Mouse (Mus musculus) limb, embryonic 13.5 days (tissue): ENCODE measurements around the gene Cul5. TPM values are rescaled to one million over a fixed set of nuclear protein-coding genes. Genes with fewer than 3 reads are reported as not detected.

Source experiments
- ATAC-seq: fragments of 200-750 bp; cut with Nextera tagmentation; 2 replicates; pipeline ENCODE4 v1.8.0; 2017; ENCODE audit warnings: low read depth, moderate number of reproducible peaks, moderate TSS enrichment; ENCODE audit not compliant: low FRiP score
- H3K27ac ChIP-seq: fragments of 300-500 bp; sonication (generic); 2 replicates; pipeline ENCODE4 v1.5.1; 2015; ENCODE audit warnings: inconsistent platforms, mild to moderate bottlenecking, moderate library complexity
- H3K27me3 ChIP-seq: fragments of 300-500 bp; sonication (generic); 2 replicates; pipeline ENCODE4 v1.6.1; 2015; ENCODE audit warnings: mild to moderate bottlenecking, inconsistent platforms
- H3K36me3 ChIP-seq: fragments of 300-500 bp; sonication (generic); 2 replicates; pipeline ENCODE4 v1.6.1; 2015; ENCODE audit warnings: inconsistent platforms, mild to moderate bottlenecking, moderate library complexity
- H3K4me1 ChIP-seq: fragments of 300-500 bp; sonication (generic); 2 replicates; pipeline ENCODE4 v1.6.1; 2015; ENCODE audit warnings: inconsistent platforms
- H3K4me2 ChIP-seq: fragments of 300-500 bp; sonication (generic); replicated peaks from 2 replicates; pipeline ENCODE4 v1.6.1; 2015; ENCODE audit warnings: inconsistent platforms, mild to moderate bottlenecking, moderate library complexity
- H3K4me3 ChIP-seq: fragments of 300-500 bp; sonication (generic); 2 replicates; pipeline ENCODE4 v1.5.1; 2015; ENCODE audit warnings: moderate library complexity, mild to moderate bottlenecking, inconsistent platforms
- H3K9ac ChIP-seq: fragments of 300-500 bp; sonication (generic); 2 replicates; pipeline ENCODE4 v1.6.1; 2015; ENCODE audit warnings: mild to moderate bottlenecking, inconsistent platforms
- H3K9me3 ChIP-seq: fragments of 300-500 bp; sonication (generic); 2 replicates; pipeline ENCODE4 v1.6.1; 2016; ENCODE audit warnings: inconsistent platforms
- WGBS: fragments of 180-500 bp; shearing (Covaris S2); methylation state at CpG from one replicate; pipeline ENCODE4 v1.1.7; 2015; 5-methylcytosine and 5-hydroxymethylcytosine counted together
- polyA plus RNA-seq: library from polyadenylated mRNA; unstranded; fragments of >200 nt; fragmentation: Nextera tagmentation; extraction: Ambion mirVana; gene quantifications from 2 replicates; pipeline ENCODE4 v1.2.1, GENCODE M21; 2015

Cul5 gene
- polyA plus RNA-seq, 1 experiment from 2014 or later = 35.6 TPM

DNA sequence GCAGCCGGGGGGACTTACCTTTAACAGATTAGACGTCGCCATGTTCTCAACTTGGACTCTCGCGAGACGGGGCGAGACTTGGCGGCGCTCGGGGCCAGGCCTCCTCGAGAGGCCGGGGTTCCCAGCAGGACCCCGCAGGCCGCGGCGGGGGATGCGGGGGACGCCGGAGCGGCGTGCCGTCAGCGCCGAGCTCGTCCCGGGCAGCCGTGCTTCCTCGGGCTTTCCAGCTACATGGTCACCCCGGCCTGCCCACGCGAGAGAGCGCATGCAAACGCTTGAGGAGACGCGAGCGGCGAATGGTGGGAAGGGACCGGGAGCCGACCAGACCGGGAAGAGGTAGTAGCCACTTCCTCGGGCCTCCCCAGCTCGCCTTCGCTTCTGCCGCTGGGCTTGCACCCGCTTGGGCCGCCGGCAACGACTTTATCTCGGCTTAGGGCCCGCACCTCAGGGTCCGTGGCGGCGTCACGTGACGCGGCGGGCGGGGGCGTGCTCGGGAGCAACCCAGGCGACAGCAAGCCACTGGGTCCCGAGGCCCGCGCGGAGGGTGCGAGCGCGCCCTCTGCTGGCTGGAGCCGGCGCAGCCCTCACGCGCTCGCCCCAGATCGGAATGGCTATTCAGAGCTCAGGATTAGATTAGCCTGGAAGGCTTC, 2.7 kb downstream of the Cul5 start:
- no peaks in the 10 kb centered on the region for H3K9me3 ChIP-seq
- H3K27me3 ChIP-seq = no peaks in the 10 kb centered on the region
- peak overlapping the region; percentile 98 for H3K9ac ChIP-seq
- H3K4me2 ChIP-seq = peak overlapping the region; percentile 92
- H3K4me1 ChIP-seq = peaks cover 20% of the 10 kb centered on the region
- under 1% methylated on average over 73 of the region's 74 CpGs for WGBS
- H3K4me3 ChIP-seq = peak overlapping the region; percentile 92
- ATAC-seq = peak; percentile 98
- H3K27ac ChIP-seq = peak overlapping the region; percentile 96
- peaks cover 4% of the 10 kb centered on the region; the same call in 1 of the 2 replicates for H3K36me3 ChIP-seq

DNA sequence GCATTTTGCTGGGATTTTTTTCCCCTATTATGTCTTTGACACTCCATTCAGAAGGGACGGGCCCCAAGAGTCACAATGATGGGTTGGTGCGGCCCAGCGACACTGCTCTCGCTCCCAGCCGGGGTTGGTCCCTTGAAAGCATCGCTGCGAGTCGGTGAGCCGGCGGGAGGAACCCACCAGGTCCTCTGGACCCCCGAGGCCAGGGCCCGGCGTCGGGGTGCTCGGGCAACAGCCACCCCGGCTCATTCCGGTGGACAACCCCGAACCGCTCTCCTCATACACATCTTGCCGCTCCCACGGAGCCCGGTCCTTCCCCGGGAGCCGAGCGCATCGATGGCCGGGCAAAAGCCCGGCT, 3.2 kb downstream of the Cul5 start:
- Histone ChIP-seq H3K27me3 (no peaks in the 10 kb centered on the region), H3K4me2 (peak overlapping the region; percentile 92), H3K4me1 (peaks cover 20% of the 10 kb centered on the region), H3K36me3 (peaks cover 6% of the 10 kb centered on the region), H3K9ac (peak overlapping the region; percentile 98), H3K9me3 (no peaks in the 10 kb centered on the region), H3K4me3 (peak overlapping the region; percentile 92), H3K27ac (peak overlapping the region; percentile 96)
- no peak; the same call in 1 of the 2 replicates for ATAC-seq
- under 1% methylated on average over 28 of the region's 28 CpGs for WGBS

DNA sequence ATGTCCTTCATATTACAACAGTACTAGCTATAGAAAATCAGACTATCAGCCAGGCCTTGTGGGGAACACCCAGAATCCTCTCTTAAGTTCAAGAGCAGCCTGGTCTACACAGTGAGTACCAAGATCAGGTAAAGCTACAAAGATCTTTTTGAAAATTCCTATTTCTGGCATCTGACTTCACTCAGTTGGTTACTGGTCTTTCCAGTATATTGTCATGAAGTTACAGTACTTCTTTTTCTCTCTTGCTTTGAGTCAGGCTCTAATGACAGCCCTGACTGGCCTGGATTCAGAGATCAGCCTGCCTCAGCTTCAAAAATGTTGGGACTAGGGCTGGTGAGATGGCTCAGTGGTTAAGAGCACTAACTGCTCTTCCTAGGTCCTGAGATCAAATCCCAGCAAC, 4.4 kb downstream of the Cul5 start:
- no peak overlapping the region for H3K27ac ChIP-seq
- no peak overlapping the region for H3K9ac ChIP-seq
- H3K9me3 ChIP-seq = no peaks in the 10 kb centered on the region
- H3K27me3 ChIP-seq = no peaks in the 10 kb centered on the region
- peak overlapping the region; percentile 92 for H3K4me2 ChIP-seq
- peaks cover 9% of the 10 kb centered on the region for H3K36me3 ChIP-seq
- H3K4me3 ChIP-seq = peak overlapping the region; percentile 92
- H3K4me1 ChIP-seq = peaks cover 20% of the 10 kb centered on the region
- no peak for ATAC-seq

DNA sequence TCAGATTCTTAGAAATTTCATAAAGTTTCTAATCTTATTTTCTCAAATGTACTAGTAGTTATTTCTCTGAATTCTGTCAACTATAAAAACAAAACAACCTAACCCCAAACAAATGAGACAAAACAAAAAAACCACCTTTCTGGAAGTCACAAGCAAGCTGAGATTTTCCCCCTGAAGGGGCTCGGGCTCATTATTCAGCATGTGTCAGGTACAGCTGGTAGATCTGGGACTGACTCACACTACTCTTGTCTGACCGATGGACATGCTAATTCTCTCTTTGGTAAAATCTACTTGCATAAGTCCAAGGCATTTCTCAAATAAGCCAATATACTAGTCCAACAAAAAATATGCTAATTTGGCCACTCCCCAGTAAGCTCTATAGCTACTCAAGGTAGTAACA, 5.0 kb downstream of the Cul5 start:
- no peak for ATAC-seq
- H3K9me3 ChIP-seq = no peaks in the 10 kb centered on the region
- no peak overlapping the region for H3K27ac ChIP-seq
- peaks cover 9% of the 10 kb centered on the region for H3K36me3 ChIP-seq
- 88% methylated on average over 2 of the region's 2 CpGs for WGBS
- H3K4me3 ChIP-seq = no peak overlapping the region
- peaks cover 20% of the 10 kb centered on the region for H3K4me1 ChIP-seq
- H3K27me3 ChIP-seq = no peaks in the 10 kb centered on the region
- H3K9ac ChIP-seq = no peak overlapping the region
- peak overlapping the region; percentile 19; the same call in 1 of the 2 replicates for H3K4me2 ChIP-seq

- Histone ChIP-seq H3K27me3 (no peaks in the 10 kb centered on the region), H3K27ac (no peak overlapping the region), H3K4me1 (no peaks in the 10 kb centered on the region), H3K4me2 (no peak overlapping the region), H3K9ac (no peak overlapping the region), H3K4me3 (no peak overlapping the region), H3K9me3 (no peaks in the 10 kb centered on the region), H3K36me3 (peaks cover 68% of the 10 kb centered on the region)
- ATAC-seq = no peak
- 92% methylated on average over 6 of the region's 6 CpGs for WGBS
Measured at GRCm38 (mm10) chr9:53634796-53635195, 35.0 kb downstream of the Cul5 start.

- Histone ChIP-seq H3K9me3 (no peaks in the 10 kb centered on the region), H3K4me3 (no peak overlapping the region)
- WGBS = 79% methylated on average over 8 of the region's 8 CpGs
Measured at GRCm38 (mm10) chr9:53615246-53615645, 54.6 kb downstream of the Cul5 start.

DNA sequence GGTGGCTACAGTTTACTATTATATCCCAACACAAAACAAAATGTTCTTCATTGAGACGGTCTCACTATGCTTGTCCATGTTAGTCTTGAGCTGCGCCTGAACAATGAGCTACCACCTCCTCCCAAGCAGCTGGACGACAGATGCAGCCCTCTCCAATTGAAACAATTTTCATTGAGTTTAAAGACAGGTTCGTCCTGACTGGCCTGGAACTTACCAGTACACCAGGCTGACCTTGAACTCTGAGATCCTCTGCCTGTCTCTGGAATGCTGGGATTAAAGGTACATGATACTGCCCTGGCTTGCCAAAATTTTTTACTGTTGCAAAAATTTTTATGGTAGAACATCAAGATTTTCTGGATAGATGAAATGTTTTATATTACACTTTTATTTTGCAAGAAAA, 55.5 kb downstream of the Cul5 start:
- no peak overlapping the region for H3K4me2 ChIP-seq
- WGBS = 82% methylated on average over 4 of the region's 4 CpGs
- no peak overlapping the region for H3K4me3 ChIP-seq
- no peak overlapping the region for H3K9ac ChIP-seq
- H3K27me3 ChIP-seq = no peaks in the 10 kb centered on the region
- no peak for ATAC-seq
- no peaks in the 10 kb centered on the region for H3K9me3 ChIP-seq
- H3K36me3 ChIP-seq = peaks cover 44% of the 10 kb centered on the region
- no peak overlapping the region for H3K27ac ChIP-seq
- H3K4me1 ChIP-seq = peaks cover 2% of the 10 kb centered on the region

More at GRCm38 (mm10) chr9:53615246-53615645, 54.6 kb downstream of the Cul5 start:
- Histone ChIP-seq H3K36me3 (peaks cover 52% of the 10 kb centered on the region), H3K4me1 (no peaks in the 10 kb centered on the region), H3K27ac (no peak overlapping the region), H3K4me2 (no peak overlapping the region), H3K27me3 (no peaks in the 10 kb centered on the region), H3K9ac (no peak overlapping the region)
- ATAC-seq = no peak

- Histone ChIP-seq H3K36me3 (peaks cover 17% of the 10 kb centered on the region), H3K27ac (no peak within 1 kb of the TSS), H3K4me2 (peak within 1 kb of the TSS; percentile 81), H3K4me3 (peak within 1 kb of the TSS; percentile 74), H3K27me3 (no peaks in the 10 kb centered on the region), H3K4me1 (peaks cover 10% of the 10 kb centered on the region), H3K9me3 (no peaks in the 10 kb centered on the region), H3K9ac (peak within 1 kb of the TSS; percentile 92)
- peak; percentile 98 for ATAC-seq
- WGBS = 4% methylated on average over 52 of the region's 52 CpGs
Measured at GRCm38 (mm10) chr9:53609968-53610781, 59.6 kb downstream of the Cul5 start, which contains the start of gene Acat1. Gene Acat1, minus strand, starts transcription at chr9:53610382.

- H3K4me1 ChIP-seq = peaks cover 10% of the 10 kb centered on the region
- H3K9ac ChIP-seq = peak overlapping the region; percentile 92
- ATAC-seq = no peak
- peak overlapping the region; percentile 74 for H3K4me3 ChIP-seq
- no peaks in the 10 kb centered on the region for H3K27me3 ChIP-seq
- H3K4me2 ChIP-seq = peak overlapping the region; percentile 81
- H3K27ac ChIP-seq = no peak overlapping the region
- no peaks in the 10 kb centered on the region for H3K9me3 ChIP-seq
- WGBS = 74% methylated on average over 12 of the region's 12 CpGs
- peaks cover 15% of the 10 kb centered on the region for H3K36me3 ChIP-seq
Measured at GRCm38 (mm10) chr9:53609306-53609967, 60.4 kb downstream of the Cul5 start.

DNA sequence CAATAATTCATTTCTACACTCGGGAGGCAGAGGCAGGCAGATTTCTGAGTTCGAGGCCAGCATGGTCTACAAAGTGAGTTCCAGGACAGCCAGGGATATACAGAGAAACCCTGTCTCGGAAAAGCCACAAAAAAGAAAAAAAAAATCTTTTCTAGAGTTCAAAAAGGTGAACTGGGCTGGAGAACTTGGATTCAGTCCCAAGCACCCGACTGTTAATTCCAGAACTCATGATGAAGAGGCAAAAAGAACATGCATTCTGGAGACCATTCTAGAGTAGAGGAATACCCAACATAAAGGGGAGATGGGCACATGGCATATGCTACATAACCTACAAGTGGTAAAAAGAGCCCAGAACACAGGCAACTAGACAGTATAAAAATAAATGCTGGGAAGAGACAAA, 62.0 kb downstream of the Cul5 start:
- H3K27me3 ChIP-seq = no peaks in the 10 kb centered on the region
- no peaks in the 10 kb centered on the region for H3K9me3 ChIP-seq
- H3K27ac ChIP-seq = no peak overlapping the region
- H3K4me1 ChIP-seq = peaks cover 10% of the 10 kb centered on the region
- 0 out of 2 replicates have a peak, but pooled peaks cover 2% of the 10 kb centered on the region for H3K36me3 ChIP-seq
- no peak overlapping the region for H3K9ac ChIP-seq
- WGBS = 93% methylated on average over 4 of the region's 4 CpGs
- H3K4me3 ChIP-seq = no peak overlapping the region
- no peak for ATAC-seq
- no peak overlapping the region for H3K4me2 ChIP-seq

- Histone ChIP-seq H3K9ac (no peak overlapping the region), H3K9me3 (no peaks in the 10 kb centered on the region), H3K27me3 (no peaks in the 10 kb centered on the region), H3K4me1 (peaks cover 10% of the 10 kb centered on the region), H3K4me2 (no peak overlapping the region), H3K27ac (no peak overlapping the region), H3K36me3 (0 out of 2 replicates have a peak, but pooled peaks cover 2% of the 10 kb centered on the region), H3K4me3 (no peak overlapping the region)
- 92% methylated on average over 3 of the region's 3 CpGs for WGBS
- ATAC-seq = no peak
Measured at GRCm38 (mm10) chr9:53607192-53607591, 62.6 kb downstream of the Cul5 start.

- Histone ChIP-seq H3K4me1 (peaks cover 10% of the 10 kb centered on the region), H3K4me3 (no peak overlapping the region), H3K9me3 (no peaks in the 10 kb centered on the region), H3K4me2 (no peak overlapping the region), H3K27ac (no peak overlapping the region), H3K9ac (no peak overlapping the region), H3K36me3 (0 out of 2 replicates have a peak, but pooled peaks cover 2% of the 10 kb centered on the region), H3K27me3 (no peaks in the 10 kb centered on the region)
- no peak for ATAC-seq
- WGBS = 86% methylated on average over 5 of the region's 5 CpGs
Measured at GRCm38 (mm10) chr9:53604954-53605353, 64.9 kb downstream of the Cul5 start.
